Mouse (Mus musculus) forelimb bud, embryonic 11.5 days (tissue): ENCODE measurements around the gene Ubqln1.

ENCODE experiments used
- DNase-seq: peaks from one replicate; pipeline ENCODE4 v3.0.0-alpha.2; 2012; ENCODE audit warnings: low read depth, low spot score

Gene Ubqln1

DNA sequence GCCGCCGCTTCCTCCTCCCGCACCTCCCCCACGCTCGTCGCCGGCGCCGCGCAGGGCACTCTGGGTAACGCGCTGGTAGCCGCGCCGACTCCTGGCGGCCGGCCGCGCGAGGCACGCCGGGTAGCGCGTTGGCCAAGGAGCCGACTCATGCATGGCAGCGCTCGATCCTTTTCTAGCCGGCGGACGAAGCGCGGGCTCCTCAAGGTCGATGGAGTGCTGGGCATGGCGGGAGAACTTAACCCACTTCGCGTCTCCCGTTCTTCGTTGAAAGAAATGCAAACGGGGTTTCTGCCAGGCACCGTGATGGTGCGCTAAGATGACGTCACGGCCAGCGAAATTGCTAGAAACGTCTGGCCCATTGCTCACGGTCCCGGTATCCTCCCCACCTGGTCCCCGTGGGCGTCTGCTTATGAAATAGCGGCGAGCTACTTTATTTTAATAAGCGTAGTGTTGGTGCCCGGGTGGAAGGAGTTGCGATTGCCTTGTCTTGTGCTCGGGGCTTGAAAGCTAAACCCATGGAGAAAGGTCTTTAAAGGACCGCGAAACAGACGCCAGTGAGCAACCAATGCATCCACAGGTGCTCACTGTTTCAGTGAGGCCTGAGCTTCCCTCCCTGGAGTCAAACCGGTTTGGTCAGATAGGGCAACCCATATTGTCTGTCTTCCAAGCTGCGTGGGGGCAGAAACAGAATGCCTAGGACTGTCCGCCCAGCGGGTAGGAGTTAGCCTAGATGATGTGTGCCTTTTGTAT is at the start of gene Ubqln1:
Gene Ubqln1, minus strand, starts transcription at position 62 of the 750 bp plus-strand sequence.
- peak; percentile 72 for DNase-seq

DNA sequence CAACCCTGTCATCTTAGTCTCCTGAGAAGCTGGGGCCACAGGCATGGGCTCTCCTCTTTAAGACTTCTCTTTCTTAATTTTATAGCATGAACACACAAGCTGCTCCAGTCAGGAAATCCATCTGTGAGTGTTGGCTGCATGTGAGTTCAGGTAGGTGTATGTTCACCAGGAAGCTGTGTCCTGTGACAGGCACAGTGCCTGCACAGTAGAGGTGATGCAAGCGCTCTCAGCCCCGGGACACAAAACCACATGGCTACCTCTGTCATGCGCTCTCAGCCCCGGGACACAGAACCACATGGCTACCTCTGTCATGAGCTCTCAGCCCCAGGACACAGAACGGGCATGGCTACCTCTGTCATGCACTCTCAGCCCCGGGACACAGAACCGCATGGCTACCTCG is 48.1 kb upstream of the Ubqln1 start:
- DNase-seq = no peak

DNA sequence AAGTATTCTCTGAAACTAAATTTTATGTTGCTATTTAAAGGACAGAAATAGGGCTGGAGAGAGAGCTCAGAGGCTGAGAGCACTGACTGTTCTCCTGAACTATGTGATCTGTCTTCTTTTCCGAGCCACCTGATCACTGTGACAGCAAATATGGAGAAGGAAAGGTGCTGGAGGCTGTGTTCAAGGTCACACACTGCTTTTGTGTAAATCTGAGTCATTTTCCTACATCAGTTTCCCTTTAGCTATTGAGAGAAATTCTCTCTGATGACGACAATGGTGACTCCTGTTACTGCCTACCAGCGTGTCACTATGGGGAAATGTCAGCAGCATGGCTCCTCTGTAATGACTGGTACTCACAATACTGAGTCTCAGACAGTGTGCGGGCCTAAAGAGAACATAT is 46.2 kb upstream of the Ubqln1 start:
- DNase-seq = no peak

DNA sequence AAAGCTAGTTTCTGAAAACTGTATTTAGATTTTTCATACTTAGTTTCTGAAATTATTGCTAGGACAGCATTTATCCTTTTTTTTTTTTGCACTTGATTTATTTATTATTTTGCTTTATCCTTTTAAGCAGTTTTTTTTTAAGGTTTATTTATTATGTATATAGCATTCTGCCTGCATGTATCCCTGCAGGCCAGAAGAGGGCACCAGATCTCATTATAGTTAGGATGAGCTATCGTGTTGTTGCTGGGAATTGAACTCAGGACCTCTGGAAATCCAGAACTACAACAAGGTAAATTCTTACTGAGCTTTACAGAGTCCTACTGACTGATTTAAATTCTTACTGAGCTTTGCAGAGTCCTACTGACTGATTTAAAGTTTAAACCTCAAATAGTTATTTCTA is 37.8 kb upstream of the Ubqln1 start:
- DNase-seq = no peak

DNA sequence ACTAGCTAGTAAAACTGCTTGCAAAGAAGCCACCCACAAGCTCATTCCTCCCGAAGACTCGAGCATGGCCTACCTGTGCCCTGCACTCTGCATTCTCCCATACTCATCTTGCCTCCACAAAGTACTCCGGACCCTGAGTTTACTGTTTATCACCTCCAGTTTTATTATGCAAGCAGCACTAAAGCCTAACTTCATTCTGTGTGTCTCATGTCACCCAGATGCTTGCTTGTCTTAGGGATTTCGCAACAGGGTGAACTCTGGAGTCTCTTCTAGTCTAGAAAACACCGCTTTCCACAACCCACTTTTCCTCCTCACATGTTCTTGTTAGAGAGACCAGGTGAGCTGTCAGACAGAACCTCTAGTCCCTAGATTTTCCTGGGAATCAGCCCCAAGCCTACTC is 33.5 kb upstream of the Ubqln1 start:
- DNase-seq = no peak

DNA sequence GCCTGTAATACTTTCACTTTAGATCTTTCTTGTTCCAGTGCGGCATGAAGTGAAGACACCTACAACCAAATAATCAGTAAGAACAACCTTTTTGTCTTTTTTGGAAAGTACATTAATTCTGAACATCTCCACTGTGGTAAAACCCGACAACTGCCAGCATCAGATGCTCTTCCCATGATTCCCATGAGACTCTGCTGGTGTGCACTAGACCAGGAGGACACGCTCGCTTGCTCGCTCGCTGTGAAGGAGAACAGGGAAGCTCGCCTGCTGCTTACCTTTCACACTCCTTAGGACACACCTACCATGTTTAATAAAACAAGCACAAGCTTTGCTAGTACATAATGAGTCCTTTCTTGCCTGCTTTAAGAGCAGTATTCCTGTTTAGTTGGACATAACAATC is 21.1 kb upstream of the Ubqln1 start:
- DNase-seq = no peak

DNA sequence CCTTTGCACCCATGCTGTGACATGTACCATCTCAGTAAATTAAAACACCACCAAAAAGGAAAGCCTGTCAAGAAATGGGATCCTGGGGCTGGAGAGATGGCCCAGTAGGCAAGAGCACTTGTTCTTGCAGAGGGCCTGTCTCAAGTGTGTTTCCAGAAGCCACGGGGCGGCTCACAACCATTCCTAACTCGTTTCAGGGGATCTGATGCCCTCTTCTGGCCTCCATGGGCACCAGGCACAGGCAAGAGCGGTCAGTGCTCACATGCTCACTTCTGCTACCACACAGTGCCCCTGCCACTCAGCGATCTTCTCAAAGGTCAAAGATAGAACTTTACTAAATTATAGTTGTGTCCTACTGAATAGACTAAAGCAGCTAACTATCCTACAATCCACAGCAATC is 17.2 kb upstream of the Ubqln1 start:
- DNase-seq = no peak

DNA sequence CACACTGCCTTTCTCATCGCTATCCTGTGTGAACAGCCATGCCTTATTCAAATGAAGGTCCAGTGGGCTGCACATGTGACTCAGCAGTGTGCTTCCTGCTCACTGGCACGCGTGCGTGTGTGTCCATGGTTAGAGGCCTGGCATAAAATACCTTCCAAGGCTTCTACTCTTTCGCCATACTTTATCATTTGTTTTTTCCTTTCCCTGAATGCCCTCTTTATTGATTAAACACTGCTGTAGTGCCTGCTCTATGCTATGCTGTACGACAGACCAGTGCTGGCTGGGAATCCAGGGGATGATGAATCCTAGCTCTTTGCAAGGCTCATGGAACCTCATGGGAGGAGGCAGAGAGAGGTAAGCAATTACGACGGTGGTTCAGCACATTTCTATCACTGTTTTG is 16.6 kb upstream of the Ubqln1 start:
- DNase-seq = no peak

DNA sequence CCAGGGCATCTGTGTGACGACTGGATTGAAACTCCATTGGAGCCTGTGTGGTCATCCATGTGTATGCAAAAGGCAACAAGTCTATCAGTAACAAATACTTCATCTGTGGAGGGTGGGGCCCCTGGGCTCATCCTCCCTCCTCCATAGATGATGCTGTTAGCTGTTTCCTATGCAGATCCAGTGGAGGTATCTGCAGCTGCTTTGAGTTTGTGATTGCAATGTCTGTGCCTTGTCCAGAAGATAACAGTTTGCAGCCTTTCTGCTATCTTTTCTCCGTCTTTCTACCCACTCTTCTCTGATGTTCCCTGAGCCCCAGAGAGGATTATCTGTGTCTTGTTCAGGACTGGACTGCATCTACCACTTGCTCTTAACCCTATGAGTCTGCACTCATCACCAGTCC is 13.2 kb upstream of the Ubqln1 start:
- DNase-seq = no peak

DNA sequence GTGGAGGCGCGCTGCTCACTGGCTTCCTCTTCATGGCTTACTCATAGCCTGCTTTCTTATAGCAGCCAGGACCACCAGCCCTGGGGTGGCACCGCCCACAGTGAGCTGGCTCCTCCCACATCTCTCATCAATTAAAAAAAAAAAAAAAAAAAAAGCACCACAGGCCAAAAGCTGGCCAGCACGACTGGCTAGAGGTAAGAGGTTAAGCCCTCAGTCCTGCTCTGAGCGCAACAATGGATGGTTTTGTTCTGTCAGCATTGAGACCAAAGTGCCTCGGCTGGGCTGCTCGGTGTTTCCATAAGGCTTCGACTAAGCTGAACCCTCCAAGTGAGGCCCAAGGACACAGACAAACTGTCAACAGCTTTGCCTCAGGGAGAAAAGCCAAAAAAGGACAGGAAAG is 10.2 kb upstream of the Ubqln1 start:
- no peak for DNase-seq

DNA sequence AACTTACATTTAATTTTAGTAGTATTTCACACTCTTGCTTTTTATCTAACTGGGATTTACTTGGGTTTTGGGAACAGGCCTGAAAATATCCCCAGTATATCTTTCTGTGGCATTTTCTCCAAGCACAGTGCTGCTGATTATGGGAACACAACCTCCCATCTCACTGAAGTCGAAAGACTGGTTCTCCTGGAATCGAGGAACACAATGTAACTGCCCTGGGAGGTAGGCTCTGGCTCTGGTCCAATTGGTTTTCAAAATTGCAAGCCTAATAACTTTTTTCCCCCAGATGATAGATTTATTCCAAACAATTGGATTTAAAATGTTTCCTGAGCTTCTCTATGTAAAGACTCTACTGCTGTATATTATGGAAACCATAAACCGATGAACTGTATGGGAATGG is 4.8 kb upstream of the Ubqln1 start:
- no peak for DNase-seq

DNA sequence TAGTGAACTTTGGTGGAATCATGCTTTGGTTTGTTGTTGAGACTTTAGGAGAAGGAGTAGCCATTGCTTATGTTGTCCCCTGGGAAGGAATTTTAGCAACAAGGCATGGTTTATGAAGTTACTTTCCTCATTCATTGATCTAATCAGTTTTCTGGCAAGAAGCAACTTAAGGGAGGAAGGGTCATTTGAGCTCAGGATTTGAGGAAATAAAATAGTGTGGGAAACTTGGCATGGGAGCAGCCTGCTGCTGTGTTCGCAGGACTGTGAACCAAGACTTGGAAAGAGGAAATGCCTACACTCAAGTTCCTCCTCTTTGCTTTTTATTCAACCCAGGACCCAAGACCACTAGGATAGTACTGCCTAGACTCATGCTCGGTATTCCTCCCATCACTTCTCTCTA is 2.1 kb upstream of the Ubqln1 start:
- DNase-seq = no peak

DNA sequence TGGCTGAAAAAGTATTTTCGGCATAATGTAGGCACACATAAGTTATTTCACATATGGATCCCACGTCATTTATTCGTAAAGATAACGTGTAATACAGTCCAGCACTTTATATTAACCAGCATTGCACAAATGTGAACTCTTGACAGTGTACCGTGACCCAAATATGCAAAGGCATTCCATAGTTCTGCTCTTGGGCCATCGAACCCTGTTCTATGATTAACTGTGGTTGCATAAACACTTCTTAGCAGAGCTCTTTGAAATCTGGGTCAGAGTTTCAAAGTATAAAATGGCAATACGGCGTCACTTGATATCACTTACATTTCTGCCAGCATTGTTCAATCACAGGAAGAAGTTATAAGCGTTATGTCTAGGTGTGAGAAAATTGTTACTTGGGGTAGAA is 942 bp upstream of the Ubqln1 start:
- DNase-seq = no peak

DNA sequence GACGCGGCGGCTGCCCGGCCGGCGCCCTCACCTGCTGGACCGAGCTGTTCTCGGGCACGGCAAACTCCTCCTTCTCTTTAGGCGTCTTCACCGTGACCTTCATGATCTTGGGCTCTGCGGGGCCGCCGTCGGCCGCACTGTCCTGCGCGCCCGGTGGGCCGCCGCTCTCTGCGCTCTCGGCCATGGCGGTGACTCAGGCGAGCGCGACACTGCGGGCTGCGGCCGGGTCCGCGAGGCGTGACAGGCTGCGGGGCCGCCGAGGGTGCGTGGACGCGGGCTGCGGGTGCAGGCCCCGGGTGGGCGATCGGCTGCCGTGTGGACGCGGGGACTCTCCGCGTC is 231 bp downstream of the Ubqln1 start:
- no peak for DNase-seq

DNA sequence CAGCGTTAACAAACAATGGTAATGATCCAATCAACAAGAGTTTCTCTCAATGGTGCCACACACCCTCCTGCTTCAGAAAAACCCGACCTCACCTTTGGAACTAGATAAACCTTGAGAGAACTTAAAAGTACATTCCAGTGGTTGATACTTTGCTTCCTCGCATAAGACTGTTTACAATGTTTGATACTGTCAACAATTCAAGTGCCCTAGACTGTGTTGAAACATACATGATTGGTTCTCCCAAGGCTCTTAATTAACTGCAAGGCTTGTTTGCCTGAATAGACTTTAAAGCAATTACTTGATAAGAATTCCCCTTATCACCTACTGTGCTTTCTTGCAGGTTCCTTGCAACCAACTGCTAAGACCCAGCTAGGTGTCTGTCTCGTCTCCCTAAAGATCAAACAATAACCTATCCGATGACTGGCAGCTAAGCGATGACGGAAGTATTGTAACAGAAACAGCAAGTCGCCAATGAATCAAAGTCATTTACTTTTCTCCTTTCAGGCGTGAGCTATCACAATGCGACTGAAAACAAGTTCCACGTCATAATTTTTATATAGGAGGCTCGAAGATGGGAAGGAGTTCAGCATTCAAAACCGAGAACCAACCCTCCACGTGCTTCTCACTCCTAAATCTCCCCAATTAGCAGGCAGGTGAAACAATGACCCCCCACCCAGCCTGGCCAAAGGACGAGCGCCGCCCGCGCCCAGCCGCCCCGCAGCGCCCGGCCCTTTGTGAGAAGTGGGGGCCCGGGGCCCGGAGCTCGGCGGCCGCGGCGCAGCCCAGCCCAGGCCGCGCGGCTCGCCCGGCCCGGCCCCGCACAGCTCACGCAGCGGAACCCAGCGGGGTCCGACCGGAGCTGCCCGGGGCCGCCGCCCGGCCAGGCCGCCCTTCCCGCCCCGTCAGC is 854 bp downstream of the Ubqln1 start:
- DNase-seq = peak; percentile 10

DNA sequence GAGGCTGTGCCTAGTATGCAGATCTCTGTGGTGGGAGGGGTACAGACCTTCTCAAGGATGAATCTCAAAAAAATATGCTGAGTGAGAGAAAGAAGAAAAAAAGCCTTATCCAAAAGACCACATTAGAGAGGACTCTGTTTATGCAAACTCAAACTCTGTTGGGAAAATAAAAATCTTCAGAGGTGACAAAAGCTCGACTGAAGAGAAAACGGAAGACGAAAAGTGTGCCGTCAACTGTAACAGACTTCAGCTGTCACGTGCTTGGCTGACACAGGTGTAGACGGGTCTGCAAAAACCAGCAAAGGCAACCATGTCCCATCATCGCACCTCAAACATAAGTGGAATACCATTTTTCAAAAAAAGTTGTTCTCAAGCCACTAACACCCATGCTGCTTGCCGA is 1.7 kb downstream of the Ubqln1 start:
- no peak for DNase-seq

DNA sequence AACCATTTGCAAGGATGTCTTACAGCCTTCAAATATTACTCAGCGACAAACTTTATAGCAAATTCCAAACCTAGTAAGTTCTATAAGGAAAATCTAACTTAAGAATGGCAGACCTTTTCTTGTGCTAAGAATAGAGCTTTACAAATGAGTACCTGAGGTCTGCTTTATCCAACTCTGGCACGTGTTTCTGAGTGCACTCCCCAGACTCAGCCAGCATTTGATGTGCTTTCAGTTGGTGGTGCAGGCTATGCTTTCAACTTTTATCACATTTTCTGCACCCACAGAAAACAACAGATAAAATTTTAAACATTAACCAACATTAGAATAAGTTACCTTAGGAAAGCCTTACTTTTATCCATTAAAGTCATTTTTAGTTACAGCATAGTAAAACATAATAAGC is 2.9 kb downstream of the Ubqln1 start:
- no peak for DNase-seq

DNA sequence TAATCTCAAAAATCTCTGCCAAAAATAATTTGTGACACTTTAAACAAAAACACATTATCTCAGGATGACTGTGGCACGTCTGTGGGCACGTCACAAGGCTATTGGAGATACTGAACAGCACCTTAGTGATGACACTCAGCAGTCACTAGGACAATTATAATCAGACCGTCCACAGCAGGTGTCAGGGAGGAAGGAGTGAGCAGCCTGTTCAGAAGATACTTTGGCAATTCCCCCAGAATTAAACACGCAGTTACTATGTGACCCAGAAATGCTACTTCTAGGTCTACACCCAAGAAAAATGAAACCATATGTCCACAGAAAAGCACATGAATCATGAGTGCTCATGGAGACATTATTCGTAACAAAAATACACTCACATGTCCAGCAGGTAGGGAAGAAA is 5.0 kb downstream of the Ubqln1 start:
- DNase-seq = no peak

DNA sequence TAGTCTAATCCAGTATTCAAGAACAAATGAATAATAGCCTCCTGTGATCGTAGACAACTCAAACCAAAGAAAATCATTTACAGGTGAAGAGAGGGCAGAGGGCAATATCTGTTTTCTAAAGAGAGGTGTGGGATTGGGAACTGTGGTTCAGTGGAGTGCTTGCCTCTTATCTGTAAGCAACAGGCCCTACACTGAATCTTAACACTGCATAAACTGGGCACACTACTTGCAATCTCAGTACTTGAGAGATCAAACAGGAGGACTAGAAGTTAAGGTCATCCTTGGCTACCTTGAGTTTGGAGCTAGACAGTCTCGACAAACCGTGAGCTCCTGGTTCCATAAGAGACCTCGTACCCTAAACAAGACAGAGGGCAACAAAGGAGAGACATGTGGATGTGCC is 9.4 kb downstream of the Ubqln1 start:
- no peak for DNase-seq

DNA sequence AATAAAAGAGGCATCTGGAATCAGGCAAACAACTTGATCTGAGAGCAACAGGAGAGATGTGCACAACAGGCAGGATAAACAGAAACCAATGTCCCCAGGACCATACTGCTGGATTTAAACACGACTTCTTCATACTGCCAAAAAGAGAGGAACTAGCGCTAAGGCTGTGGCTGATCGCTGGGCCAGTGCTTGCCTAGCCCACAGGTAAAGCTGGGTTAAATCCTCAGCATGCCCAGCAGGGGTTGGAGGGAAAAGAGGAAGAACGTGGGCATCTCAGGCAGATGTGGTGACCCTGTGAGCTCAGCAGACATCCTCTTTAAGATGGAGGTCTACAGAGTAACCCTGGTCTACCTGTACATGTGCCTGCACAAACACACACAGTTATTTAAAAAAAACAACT is 10.5 kb downstream of the Ubqln1 start:
- DNase-seq = no peak

DNA sequence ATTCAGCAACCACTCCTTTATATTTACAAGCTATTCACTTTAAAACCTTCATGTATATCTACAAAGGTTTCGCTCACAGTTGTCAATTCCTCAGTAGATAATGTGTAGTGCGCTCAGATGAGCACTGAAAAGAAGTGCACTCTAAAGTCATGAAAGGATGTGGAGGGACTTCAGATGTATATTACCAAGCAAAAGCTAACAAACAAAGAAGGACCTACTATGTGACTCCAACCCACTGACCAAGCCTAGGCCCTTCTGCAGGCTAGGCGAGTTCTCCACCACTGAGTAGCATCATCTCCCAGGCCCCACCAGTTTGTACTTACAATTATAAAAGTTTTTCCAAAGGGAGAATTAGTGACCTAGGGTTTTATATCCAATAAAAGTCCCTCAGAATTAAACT is 11.3 kb downstream of the Ubqln1 start:
- DNase-seq = no peak

DNA sequence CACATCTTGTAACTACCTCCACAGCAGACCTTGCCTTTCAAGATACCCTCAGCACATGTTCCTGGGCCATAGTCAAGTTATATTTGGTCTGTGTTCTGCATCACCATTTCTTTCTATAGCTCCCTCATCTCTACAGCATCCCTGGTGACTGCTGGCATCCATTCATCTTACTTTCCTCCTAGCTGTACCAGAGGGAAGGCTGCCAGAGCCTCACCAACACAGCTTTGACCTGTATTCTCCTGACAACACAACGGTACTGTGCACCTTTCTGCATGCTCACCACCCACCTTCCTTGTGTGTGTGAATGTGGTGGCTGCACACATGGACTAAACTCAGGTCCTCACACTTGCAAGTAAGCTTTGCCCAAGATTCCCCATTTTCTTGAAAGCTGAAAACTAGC is 12.6 kb downstream of the Ubqln1 start:
- DNase-seq = no peak

DNA sequence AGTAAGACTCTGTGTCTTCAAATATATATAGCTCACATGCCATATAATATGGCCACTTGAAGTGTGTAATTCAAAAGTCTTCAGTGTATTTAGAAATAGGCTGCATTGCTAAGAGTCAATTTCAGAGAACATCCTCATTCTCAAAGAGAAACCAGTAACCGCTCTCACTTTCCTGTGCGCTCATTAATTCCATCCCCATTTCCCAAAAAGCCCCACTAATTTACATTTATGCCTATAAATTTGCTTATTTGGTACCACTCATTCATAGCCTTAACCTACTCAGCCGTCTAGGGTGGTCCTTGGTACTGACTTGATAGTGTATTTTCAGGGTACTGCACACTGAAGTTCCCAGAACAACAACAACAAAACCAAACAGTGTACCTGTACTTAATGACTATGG is 13.5 kb downstream of the Ubqln1 start:
- no peak for DNase-seq
